Mouse (Mus musculus) liver, embryonic 14.5 days (tissue): Measurements from ENCODE around the gene Rad51. TPM values are rescaled to one million over a fixed set of nuclear protein-coding genes. Genes with fewer than 3 reads are reported as not detected.

ENCODE experiments used
- ATAC-seq: fragments of 200-750 bp; cut with Nextera tagmentation; 2 replicates; pipeline ENCODE4 v1.8.0; 2017; ENCODE audit warnings: moderate number of reproducible peaks, mild to moderate bottlenecking, moderate library complexity; ENCODE audit not compliant: insufficient read depth
- DNase-seq, 3 experiments: peaks; one replicate each; pipeline ENCODE4 v3.0.0-alpha.2; 2012 to 2013; ENCODE audit warnings: low read depth in 3 of 3, low spot score in 3 of 3
- H3K27ac ChIP-seq: fragments of 300-500 bp; sonication (generic); 2 replicates; pipeline ENCODE4 v1.5.1; 2014; ENCODE audit warnings: moderate library complexity, mild to moderate bottlenecking, control low read depth, inconsistent platforms
- H3K27me3 ChIP-seq: fragments of 300-500 bp; sonication (generic); 2 replicates; pipeline ENCODE4 v1.6.1; 2014; ENCODE audit warnings: mild to moderate bottlenecking, low read length, moderate library complexity; ENCODE audit not compliant: control insufficient read depth, insufficient read depth
- H3K36me3 ChIP-seq: fragments of 300-500 bp; sonication (generic); replicated peaks from 2 replicates; pipeline ENCODE4 v1.6.1; 2014; ENCODE audit warnings: low read depth; ENCODE audit not compliant: control insufficient read depth, insufficient read depth
- H3K4me1 ChIP-seq, 2 experiments: fragments of 200-500 bp in 1 of 2; fragments of 300-500 bp in 1 of 2; sonication (generic) in 1 of 2; replicated peaks; 2 replicates each; pipeline ENCODE4 v1.6.1; 2012 to 2014; ENCODE audit warnings: antibody characterized with exemption in 1 of 2, inconsistent platforms in 1 of 2, low read length in 1 of 2; ENCODE audit not compliant: control insufficient read depth in 2 of 2, insufficient read depth in 2 of 2
- H3K4me2 ChIP-seq: fragments of 300-500 bp; sonication (generic); 2 replicates; pipeline ENCODE4 v1.6.1; 2014; ENCODE audit warnings: low read depth, mild to moderate bottlenecking, control low read depth, moderate library complexity
- H3K4me3 ChIP-seq, 2 experiments: fragments of 200-500 bp in 1 of 2; fragments of 300-500 bp in 1 of 2; sonication (generic) in 1 of 2; 2 replicates each; pipeline ENCODE4 v1.5.1; 2012 to 2014; ENCODE audit warnings: low read depth in 2 of 2, low read length in 2 of 2, mild to moderate bottlenecking in 2 of 2, control low read depth in 1 of 2, inconsistent platforms in 1 of 2, moderate library complexity in 1 of 2; ENCODE audit not compliant: insufficient read depth in 1 of 2
- H3K9ac ChIP-seq: fragments of 300-500 bp; sonication (generic); replicated peaks from 2 replicates; pipeline ENCODE4 v1.6.1; 2014; ENCODE audit warnings: mild to moderate bottlenecking, control low read depth, moderate library complexity
- H3K9me3 ChIP-seq: fragments of 300-500 bp; sonication (generic); 2 replicates; pipeline ENCODE4 v1.6.1; 2016; ENCODE audit warnings: low read length, mixed read lengths; ENCODE audit not compliant: control insufficient read depth
- CTCF ChIP-seq: IDR thresholded peaks from 2 replicates; pipeline ENCODE4 v1.5.1; 2016; ENCODE audit warnings: antibody characterized with exemption, low read depth, control low read depth
- EP300 ChIP-seq: IDR thresholded peaks from 2 replicates; pipeline ENCODE4 v1.6.1; 2016; ENCODE audit warnings: antibody characterized with exemption, low read depth
- WGBS: fragments of 180-500 bp; shearing (Covaris S2); extraction: QIAGEN DNeasy Blood & Tissue Kit; methylation state at CpG from one replicate; pipeline ENCODE4 v1.1.7; 2014; ENCODE audit not compliant: insufficient replicate concordance; 5-methylcytosine and 5-hydroxymethylcytosine counted together
- polyA plus RNA-seq, 2 experiments: library from polyadenylated mRNA; depleted of rRNA in 1 of 2; stranded (reverse) in 1 of 2; unstranded in 1 of 2; fragments of >200 nt; fragmentation: Nextera tagmentation in 1 of 2; extraction: Ambion mirVana in 1 of 2; gene quantifications; 2 replicates each; pipeline versions ENCODE4 v1.2.1 to v1.2.3; 2012 to 2014

Gene Rad51
- polyA plus RNA-seq, 2 experiments, result 28.7 to 35.7 TPM

DNA sequence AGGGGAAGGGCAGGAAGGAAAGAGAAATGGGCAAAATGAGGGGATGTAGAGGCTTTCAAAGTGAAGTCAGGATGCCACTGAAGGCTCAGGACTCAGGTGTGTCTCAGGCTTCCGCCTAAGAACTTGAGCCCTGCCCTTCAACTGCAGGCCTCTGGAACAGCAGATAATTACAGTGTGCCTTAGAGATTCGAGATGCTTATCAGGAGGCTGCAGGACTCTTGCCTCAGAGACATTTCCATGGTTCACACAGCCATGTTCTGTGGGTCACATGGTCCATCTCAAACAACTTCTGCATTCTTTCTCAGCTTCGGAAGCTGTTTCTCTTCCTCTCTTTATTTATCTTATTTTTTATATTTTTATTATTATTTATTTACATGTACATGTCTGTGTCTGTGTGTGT is 50.5 kb downstream of the Rad51 start:
- Histone ChIP-seq H3K36me3 (no peaks in the 10 kb centered on the region), H3K9me3 (no peaks in the 10 kb centered on the region), H3K27ac (no peak overlapping the region), H3K9ac (no peak overlapping the region), H3K4me1 (peaks cover 13 to 15% of the 10 kb centered on the region in 2 experiments), H3K4me3 (no peak overlapping the region), H3K4me2 (no peak overlapping the region), H3K27me3 (peaks cover 17% of the 10 kb centered on the region)
- ATAC-seq (peak; percentile 38; the same call in 1 of the 2 replicates), DNase-seq (peak in 2 of 3 experiments; percentile 44 to 55)
- TF ChIP-seq EP300 (peak; percentile 44; the same call in 1 of the 2 replicates), CTCF (no peak)
- whole genome bisulfite sequencing, result 15% methylated on average over 3 of the region's 3 CpGs

DNA sequence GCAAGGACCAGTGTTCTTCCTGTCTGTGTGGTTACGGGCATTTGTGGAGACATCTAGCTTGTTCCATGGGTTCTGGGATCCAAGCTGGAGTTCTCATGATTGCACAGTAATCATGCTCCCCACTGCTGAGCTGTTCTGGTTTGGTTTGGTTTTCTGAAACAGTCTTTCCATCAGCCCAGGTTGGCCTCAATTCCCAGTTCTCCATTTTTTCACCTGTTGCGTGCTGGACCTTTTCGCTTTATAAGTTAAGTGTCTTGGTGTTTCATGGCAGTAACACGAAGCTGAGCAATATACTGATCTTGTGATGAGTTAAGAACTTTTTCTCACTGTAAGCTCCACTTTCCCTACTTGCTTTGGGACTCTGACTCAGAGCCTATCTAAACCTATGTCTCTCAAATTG is 51.4 kb downstream of the Rad51 start:
- no peaks in the 10 kb centered on the region for H3K36me3 ChIP-seq
- ATAC-seq (no peak), DNase-seq (no peak)
- peaks cover 23% of the 10 kb centered on the region for H3K27me3 ChIP-seq
- H3K4me2 ChIP-seq, result no peak overlapping the region
- H3K27ac ChIP-seq, result no peak overlapping the region
- no peaks in the 10 kb centered on the region for H3K9me3 ChIP-seq
- H3K4me1 ChIP-seq, result peaks cover 13 to 15% of the 10 kb centered on the region in 2 experiments
- no peak overlapping the region for H3K4me3 ChIP-seq
- TF ChIP-seq EP300 (no peak), CTCF (no peak)
- 80% methylated on average over 4 of the region's 4 CpGs for whole genome bisulfite sequencing
- no peak overlapping the region for H3K9ac ChIP-seq

DNA sequence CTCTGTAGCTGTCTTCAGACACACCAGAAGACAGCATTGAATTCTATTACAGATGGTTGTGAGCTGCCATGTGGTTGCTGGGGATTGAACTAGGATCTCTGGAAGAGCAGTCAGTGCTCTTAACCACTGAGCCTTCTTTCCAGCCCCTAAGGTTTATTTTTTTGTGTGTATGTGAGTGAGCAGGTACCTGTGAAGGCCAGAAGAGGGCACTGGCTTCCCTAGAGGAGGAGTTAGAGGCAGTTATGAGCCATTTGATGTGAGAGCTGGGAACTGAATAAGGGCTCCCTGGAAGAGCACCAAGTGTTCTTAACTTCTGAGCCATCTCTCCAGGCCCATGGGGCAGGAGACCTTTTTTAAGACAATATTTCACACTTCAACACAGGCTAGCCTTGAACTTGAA is 52.8 kb downstream of the Rad51 start:
- no peak overlapping the region for H3K4me3 ChIP-seq
- peaks cover 13 to 15% of the 10 kb centered on the region in 2 experiments for H3K4me1 ChIP-seq
- H3K9me3 ChIP-seq, result no peaks in the 10 kb centered on the region
- H3K9ac ChIP-seq, result no peak overlapping the region
- ATAC-seq (no peak), DNase-seq (no peak)
- H3K36me3 ChIP-seq, result no peaks in the 10 kb centered on the region
- H3K27ac ChIP-seq, result no peak overlapping the region
- TF ChIP-seq EP300, result no peak
- peak; percentile 19; the same call in 1 of the 2 replicates for TF ChIP-seq CTCF
- H3K4me2 ChIP-seq, result no peak overlapping the region
- H3K27me3 ChIP-seq, result peaks cover 23% of the 10 kb centered on the region

DNA sequence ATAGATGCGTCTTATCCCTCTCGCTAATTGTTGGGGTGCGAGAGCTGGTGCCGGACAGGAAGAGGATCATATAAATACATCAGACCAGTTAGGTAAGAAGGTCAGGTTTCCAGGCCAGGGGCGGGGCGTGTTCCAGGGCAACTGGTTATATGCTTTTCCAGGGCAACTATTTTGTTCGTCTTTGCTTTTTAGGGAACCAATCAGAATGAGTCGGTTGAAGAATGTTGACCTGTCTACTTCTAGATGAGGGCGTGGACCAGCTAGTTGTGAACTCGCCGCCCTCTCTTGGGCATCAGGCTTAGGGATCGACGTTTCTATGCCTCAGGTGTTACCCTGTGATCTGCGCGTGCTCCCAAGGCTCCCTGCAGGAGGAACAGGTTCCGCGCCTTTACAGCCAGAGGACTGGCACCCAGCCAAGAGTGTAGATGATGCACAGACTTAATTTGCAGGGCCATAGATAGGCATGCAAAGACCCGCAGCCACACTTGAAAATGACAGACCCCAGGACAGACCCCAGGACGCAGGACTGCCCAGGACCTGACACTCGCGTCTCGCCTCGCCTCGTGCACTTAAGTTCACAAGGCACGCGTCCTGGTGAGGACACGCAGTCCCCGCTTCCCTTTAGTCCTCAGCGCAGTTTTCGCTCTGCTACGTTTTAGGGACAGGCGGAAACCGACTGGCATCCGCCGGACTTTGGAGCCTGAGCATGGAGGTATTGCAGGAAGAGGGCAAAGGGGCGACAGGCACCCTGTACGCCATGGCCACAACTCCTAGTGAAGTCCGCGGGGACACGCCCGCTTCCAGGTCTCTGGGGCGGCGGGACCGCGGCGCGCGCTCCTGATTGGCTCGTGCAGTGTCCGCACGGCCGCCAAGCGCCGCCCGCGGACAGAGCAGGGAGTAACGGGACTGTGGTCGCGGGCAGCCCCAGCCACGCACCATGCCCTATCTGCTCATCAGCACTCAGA is 54.6 kb downstream of the Rad51 start, which contains the start of gene Gchfr:
Gchfr (plus strand) TSS at position 873 of the 965 bp plus-strand sequence.
- WGBS, result under 1% methylated on average over 60 of the region's 60 CpGs
- H3K9ac ChIP-seq, result peak within 1 kb of the TSS; percentile 21; the same call in 1 of the 2 replicates
- H3K4me2 ChIP-seq, result peak within 1 kb of the TSS; percentile 85
- DNase-seq (peak in 1 of 3 experiments; percentile 31), ATAC-seq (peak; percentile 79)
- H3K4me1 ChIP-seq, result peaks cover 13 to 15% of the 10 kb centered on the region in 2 experiments
- H3K4me3 ChIP-seq, result peak within 1 kb of the TSS; percentile 45 to 58
- H3K27me3 ChIP-seq, result peaks cover 23% of the 10 kb centered on the region
- H3K27ac ChIP-seq, result no peak within 1 kb of the TSS
- TF ChIP-seq CTCF (peak; percentile 31; the same call in 1 of the 2 replicates), EP300 (no peak)
- H3K9me3 ChIP-seq, result no peaks in the 10 kb centered on the region
- H3K36me3 ChIP-seq, result no peaks in the 10 kb centered on the region

DNA sequence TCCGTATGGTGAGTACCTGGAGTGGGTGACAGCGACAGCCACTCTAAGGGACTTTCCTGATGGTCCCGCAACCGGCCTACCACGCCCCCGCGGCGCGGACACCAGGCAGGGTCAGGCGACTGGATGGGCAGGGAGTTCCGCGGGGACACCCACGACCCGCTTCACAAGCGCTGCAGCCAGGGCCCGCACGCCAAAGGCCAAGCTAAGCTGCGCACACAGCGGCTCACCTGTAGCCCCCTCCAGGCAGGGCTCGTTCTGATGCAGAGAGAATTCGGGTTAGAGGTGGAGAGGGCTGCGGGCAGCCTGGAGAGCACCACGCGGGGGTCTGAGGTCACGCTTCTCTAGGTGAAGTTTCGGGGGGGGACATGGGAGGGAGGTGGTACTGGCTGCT is 55.3 kb downstream of the Rad51 start:
- peak overlapping the region; percentile 85 for H3K4me2 ChIP-seq
- peak overlapping the region; percentile 21; the same call in 1 of the 2 replicates for H3K9ac ChIP-seq
- peaks cover 16 to 18% of the 10 kb centered on the region in 2 experiments for H3K4me1 ChIP-seq
- H3K27me3 ChIP-seq, result peaks cover 23% of the 10 kb centered on the region
- no peaks in the 10 kb centered on the region for H3K36me3 ChIP-seq
- WGBS, result 4% methylated on average over 26 of the region's 26 CpGs
- H3K9me3 ChIP-seq, result no peaks in the 10 kb centered on the region
- no peak for TF ChIP-seq CTCF
- no peak for TF ChIP-seq EP300
- DNase-seq, result no peak
- no peak overlapping the region for H3K27ac ChIP-seq
- peak overlapping the region; percentile 45 to 58 for H3K4me3 ChIP-seq
- peak; percentile 19; the same call in 1 of the 2 replicates for ATAC-seq
